Mouse (Mus musculus) intestine, postnatal 0 days (tissue): ENCODE data around the gene F12. TPM values are rescaled to one million over a fixed set of nuclear protein-coding genes. Genes with fewer than 3 reads are reported as not detected.

ENCODE experiments used
- ATAC-seq: fragments of 200-750 bp; cut with Nextera tagmentation; 2 replicates; pipeline ENCODE4 v1.8.0; 2017; ENCODE audit warnings: mild to moderate bottlenecking, moderate TSS enrichment, moderate library complexity
- H3K27ac ChIP-seq: fragments of 300-500 bp; sonication (generic); 2 replicates; pipeline ENCODE4 v1.5.1; 2014; ENCODE audit warnings: mild to moderate bottlenecking, low read depth, low read length, moderate library complexity
- H3K27me3 ChIP-seq: fragments of 300-500 bp; sonication (generic); replicated peaks from 2 replicates; pipeline ENCODE4 v1.6.1; 2014; ENCODE audit warnings: low read length, mixed read lengths; ENCODE audit not compliant: control insufficient read depth, insufficient read depth
- H3K36me3 ChIP-seq: fragments of 300-500 bp; sonication (generic); 2 replicates; pipeline ENCODE4 v1.6.1; 2014; ENCODE audit warnings: mild to moderate bottlenecking, moderate library complexity; ENCODE audit not compliant: control insufficient read depth, insufficient read depth
- H3K4me1 ChIP-seq: fragments of 300-500 bp; sonication (generic); replicated peaks from 2 replicates; pipeline ENCODE4 v1.6.1; 2014; ENCODE audit warnings: antibody characterized with exemption, low read length, mixed read lengths; ENCODE audit not compliant: control insufficient read depth, insufficient read depth
- H3K4me2 ChIP-seq: fragments of 300-500 bp; sonication (generic); replicated peaks from 2 replicates; pipeline ENCODE4 v1.6.1; 2014; ENCODE audit warnings: low read depth, mild to moderate bottlenecking, moderate library complexity
- H3K4me3 ChIP-seq: fragments of 300-500 bp; sonication (generic); 2 replicates; pipeline ENCODE4 v1.5.1; 2014; ENCODE audit warnings: low read depth, low read length
- H3K9ac ChIP-seq: fragments of 300-500 bp; sonication (generic); 2 replicates; pipeline ENCODE4 v1.6.1; 2014; ENCODE audit warnings: mild to moderate bottlenecking, low read depth, low read length
- H3K9me3 ChIP-seq: fragments of 300-500 bp; sonication (generic); 2 replicates; pipeline ENCODE4 v1.6.1; 2016; ENCODE audit warnings: mixed run types; ENCODE audit not compliant: control insufficient read depth
- CTCF ChIP-seq: sonication (generic); IDR thresholded peaks from 2 replicates; pipeline ENCODE4 v1.5.1; 2016; ENCODE audit warnings: low read depth, mild to moderate bottlenecking, control low read depth, antibody characterized with exemption, moderate library complexity
- WGBS: fragments of 180-500 bp; shearing (Covaris S2); extraction: QIAGEN DNeasy Blood & Tissue Kit; methylation state at CpG from one replicate; pipeline ENCODE4 v1.1.7; 2014; 5-methylcytosine and 5-hydroxymethylcytosine counted together
- polyA plus RNA-seq: library from polyadenylated mRNA; unstranded; fragments of >200 nt; fragmentation: Nextera tagmentation; extraction: Ambion mirVana; gene quantifications from 2 replicates; pipeline ENCODE4 v1.2.1, GENCODE M21; 2015

F12 gene
- polyA plus RNA-seq, 1 experiment from 2014 or later = 1.2 TPM

DNA sequence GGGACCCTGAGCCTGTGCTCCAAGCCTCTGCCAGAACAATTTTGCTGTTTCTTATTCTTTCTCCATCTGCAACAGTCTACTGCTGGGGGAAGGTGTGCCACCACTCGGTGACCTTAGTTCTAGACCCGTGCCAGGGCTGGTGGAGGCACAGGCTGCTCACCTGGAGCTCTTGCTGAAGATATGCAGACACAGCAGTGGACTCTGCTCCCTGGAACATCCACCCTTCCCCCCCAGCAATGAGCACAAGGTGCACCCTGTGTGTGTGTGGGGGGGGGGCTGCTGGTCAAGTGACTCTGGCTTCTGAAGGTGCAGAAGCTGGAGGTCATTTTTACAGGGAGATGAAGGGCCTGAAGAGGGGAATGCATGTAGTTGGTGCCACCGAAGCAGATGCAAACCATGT lies 35.9 kb downstream of the F12 start:
- peak overlapping the region; percentile 75 for H3K27ac ChIP-seq
- no peak overlapping the region for H3K4me2 ChIP-seq
- peaks cover 4% of the 10 kb centered on the region; the same call in 1 of the 2 replicates for H3K4me1 ChIP-seq
- no peak overlapping the region for H3K9ac ChIP-seq
- no peaks in the 10 kb centered on the region for H3K27me3 ChIP-seq
- TF ChIP-seq CTCF = no peak
- peak; percentile 70 for ATAC-seq
- H3K36me3 ChIP-seq = no peaks in the 10 kb centered on the region
- H3K9me3 ChIP-seq = no peaks in the 10 kb centered on the region
- H3K4me3 ChIP-seq = no peak overlapping the region
- 50% methylated on average over 3 of the region's 3 CpGs for WGBS

DNA sequence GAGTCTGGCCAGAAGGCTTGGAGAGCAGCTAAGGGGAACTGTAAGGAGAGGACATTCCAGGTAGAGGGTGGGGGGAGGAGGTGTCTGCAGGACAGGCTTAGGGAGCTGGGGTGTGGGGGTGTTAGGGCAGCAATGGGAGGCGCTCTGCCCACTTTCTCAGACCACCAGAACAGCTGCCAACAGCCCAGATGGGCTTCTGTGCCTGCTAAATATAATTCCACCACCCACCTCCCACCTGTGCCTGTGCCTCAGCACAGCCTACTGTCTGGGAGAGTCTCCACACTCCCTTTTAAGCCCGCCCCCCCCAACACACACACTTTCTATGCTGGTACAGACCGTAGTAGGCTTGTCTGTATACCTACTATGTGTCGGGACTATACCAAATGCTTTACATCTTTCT lies 44.8 kb downstream of the F12 start:
- Histone ChIP-seq H3K27me3 (peaks cover 14% of the 10 kb centered on the region; the same call in 1 of the 2 replicates), H3K36me3 (no peaks in the 10 kb centered on the region), H3K4me1 (peaks cover 3% of the 10 kb centered on the region; the same call in 1 of the 2 replicates), H3K9me3 (no peaks in the 10 kb centered on the region), H3K4me3 (no peak overlapping the region), H3K27ac (no peak overlapping the region), H3K4me2 (no peak overlapping the region), H3K9ac (no peak overlapping the region)
- WGBS = 77% methylated on average over 4 of the region's 4 CpGs
- no peak for ATAC-seq
- no peak for TF ChIP-seq CTCF

DNA sequence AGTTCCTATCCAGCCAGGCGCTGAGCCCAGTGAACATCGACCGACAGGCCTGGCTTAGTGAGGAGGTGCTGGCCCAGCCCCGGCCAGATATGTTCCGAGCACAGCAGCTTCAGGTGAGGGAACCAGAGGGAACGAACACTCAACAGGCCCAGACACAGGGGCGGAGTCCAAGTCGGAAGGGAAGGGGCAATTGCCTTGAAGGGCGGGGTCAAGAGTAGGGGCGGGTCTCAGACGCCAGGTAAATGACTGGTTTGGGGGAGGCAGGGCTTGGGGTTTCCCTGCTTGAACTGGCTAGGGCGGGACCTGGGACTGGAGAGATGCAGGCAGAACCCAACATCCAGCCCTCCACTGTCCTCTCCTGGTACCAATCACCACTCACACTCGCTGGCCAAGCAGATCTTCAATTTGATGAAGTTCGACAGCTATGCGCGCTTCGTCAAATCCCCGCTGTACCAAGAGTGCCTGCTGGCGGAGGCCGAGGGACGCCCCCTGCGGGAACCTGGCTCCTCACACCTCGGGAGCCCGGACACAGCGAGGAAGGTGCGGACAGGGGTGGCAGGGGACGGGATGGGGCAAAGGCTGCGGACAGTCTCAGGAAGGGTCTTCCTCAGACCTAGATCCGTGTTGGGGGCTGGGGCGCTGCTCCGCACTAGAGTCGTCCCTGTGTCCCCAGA lies 47.5 kb downstream of the F12 start:
- peak; percentile 43 for TF ChIP-seq CTCF
- H3K27me3 ChIP-seq = peaks cover 14% of the 10 kb centered on the region; the same call in 1 of the 2 replicates
- H3K27ac ChIP-seq = no peak overlapping the region
- H3K9me3 ChIP-seq = no peaks in the 10 kb centered on the region
- 14% methylated on average over 32 of the region's 32 CpGs for WGBS
- H3K4me3 ChIP-seq = no peak overlapping the region
- peaks cover 4% of the 10 kb centered on the region; the same call in 1 of the 2 replicates for H3K4me1 ChIP-seq
- no peak overlapping the region for H3K9ac ChIP-seq
- peak overlapping the region; percentile 45 for H3K4me2 ChIP-seq
- 0 out of 2 replicates have a peak, but pooled peaks have one; percentile 11 for ATAC-seq
- H3K36me3 ChIP-seq = no peaks in the 10 kb centered on the region

DNA sequence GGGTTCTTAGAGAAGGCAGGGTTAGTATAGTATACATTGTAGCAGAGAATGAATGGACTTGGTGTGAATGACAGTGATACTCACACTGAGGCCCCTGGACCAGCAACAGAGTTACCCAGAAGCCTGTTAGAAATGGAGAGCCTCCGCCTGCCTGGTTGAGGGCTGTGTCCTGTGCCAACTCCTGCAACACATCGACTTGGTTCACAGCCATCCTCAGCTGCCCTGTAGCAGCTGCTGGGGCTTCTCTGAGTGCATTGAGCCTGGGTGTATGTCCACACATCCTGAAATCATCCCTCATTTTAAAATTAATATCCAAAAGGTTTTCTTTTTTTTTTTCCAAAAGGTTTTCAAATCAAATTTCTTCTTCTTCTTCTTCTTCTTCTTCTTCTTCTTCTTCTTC lies 50.7 kb downstream of the F12 start:
- H3K4me2 ChIP-seq = no peak overlapping the region
- H3K36me3 ChIP-seq = no peaks in the 10 kb centered on the region
- no peak for ATAC-seq
- TF ChIP-seq CTCF = no peak
- WGBS = 75% methylated on average over 2 of the region's 2 CpGs
- no peaks in the 10 kb centered on the region for H3K9me3 ChIP-seq
- peaks cover 10% of the 10 kb centered on the region; the same call in 1 of the 2 replicates for H3K4me1 ChIP-seq
- H3K9ac ChIP-seq = no peak overlapping the region
- H3K27me3 ChIP-seq = peaks cover 14% of the 10 kb centered on the region; the same call in 1 of the 2 replicates
- no peak overlapping the region for H3K27ac ChIP-seq
- no peak overlapping the region for H3K4me3 ChIP-seq

DNA sequence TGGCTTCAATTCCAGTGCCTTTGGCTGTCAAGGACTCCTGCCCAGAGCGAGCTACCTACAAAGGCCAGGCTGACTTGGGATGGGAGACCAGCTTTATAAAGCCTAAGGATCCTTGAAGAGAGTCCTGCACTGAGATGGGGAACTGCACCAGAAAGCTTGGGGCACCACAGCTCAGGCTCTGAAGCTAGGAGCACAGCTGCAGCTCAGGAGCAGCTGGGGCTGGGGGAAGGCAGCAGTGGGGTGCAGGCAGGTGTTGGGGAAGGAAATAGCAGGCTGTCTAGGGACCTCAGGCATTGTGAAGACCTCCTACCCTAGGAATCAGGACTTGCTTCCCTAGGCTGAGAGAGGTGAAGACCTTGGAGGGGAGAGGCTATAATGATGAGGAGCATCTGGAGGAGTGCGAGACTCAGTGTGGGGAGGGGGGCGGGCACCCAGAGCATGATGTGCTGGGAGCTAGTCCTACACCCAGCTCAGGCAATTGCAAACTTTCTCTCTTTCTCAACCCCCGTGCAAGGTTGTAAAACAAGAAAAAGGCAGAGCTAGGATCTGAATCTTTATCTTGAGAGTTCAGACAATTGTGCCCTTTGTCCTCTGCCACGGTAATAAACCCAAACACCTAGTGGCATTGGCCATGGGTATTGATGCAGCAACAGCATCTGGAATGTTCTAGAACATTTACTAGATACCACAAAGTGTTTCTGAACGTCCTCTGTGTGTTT lies 52.2 kb downstream of the F12 start:
- H3K27me3 ChIP-seq = peaks cover 12% of the 10 kb centered on the region; the same call in 1 of the 2 replicates
- TF ChIP-seq CTCF = no peak
- 36% methylated on average over 6 of the region's 6 CpGs for WGBS
- H3K9ac ChIP-seq = no peak overlapping the region
- no peak overlapping the region for H3K4me2 ChIP-seq
- peaks cover 10% of the 10 kb centered on the region; the same call in 1 of the 2 replicates for H3K4me1 ChIP-seq
- no peaks in the 10 kb centered on the region for H3K36me3 ChIP-seq
- H3K9me3 ChIP-seq = no peaks in the 10 kb centered on the region
- H3K27ac ChIP-seq = no peak overlapping the region
- peak; percentile 69 for ATAC-seq
- H3K4me3 ChIP-seq = no peak overlapping the region

DNA sequence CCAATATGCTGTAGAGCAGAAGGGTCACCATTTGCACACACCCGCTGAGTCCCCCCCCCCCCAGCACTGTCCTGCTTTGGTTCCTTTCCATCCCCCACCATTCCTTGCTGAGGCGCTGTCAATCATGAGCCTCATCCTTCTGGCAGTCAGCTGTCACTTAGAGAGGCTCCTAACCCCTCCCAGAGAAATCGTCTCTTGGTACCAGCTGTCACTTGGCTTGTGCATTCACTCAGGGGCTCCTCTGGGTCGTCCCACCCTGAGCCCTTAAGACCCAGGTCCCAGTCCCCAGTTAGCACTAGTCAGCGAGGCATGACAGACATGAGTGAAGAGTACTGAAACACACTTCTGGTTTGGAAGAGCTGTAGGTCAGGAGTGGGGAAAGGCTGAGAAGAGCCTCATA lies 54.9 kb downstream of the F12 start:
- Histone ChIP-seq H3K36me3 (no peaks in the 10 kb centered on the region), H3K27me3 (no peaks in the 10 kb centered on the region), H3K4me3 (no peak overlapping the region), H3K4me1 (peaks cover 10% of the 10 kb centered on the region; the same call in 1 of the 2 replicates), H3K9me3 (no peaks in the 10 kb centered on the region), H3K9ac (no peak overlapping the region), H3K27ac (no peak overlapping the region), H3K4me2 (no peak overlapping the region)
- 69% methylated on average over 4 of the region's 5 CpGs for WGBS
- no peak for TF ChIP-seq CTCF
- ATAC-seq = no peak
